Mouse (Mus musculus) T-helper 1 cell (primary cell): ENCODE results near the gene Atp6v0a1.
"Not testable (repeated sequence)": the region's sequence is repeated elsewhere in the genome, so short reads cannot be mapped to it uniquely, and the experiment has no call there.

Experiments used
- in situ Hi-C: fragments of 300-600 bp; cut with MboI, MseI; formaldehyde crosslinking; loops from one replicate; pipeline ENCODE4 v1.15.1; 2025; ENCODE audit warnings: high pct_unique_total_duplicates

Atp6v0a1 gene

GRCm38 (mm10) chr11:100980438-100980837 is 28.8 kb upstream of the Atp6v0a1 start:
- in situ Hi-C loops: loop anchor here (5.0 kb wide), 1 partner anchor 77 kb away; no protein-coding TSS in a partner anchor

- in situ Hi-C loops: loop anchor here (5.0 kb wide), 1 partner anchor 76 kb away; no protein-coding TSS in a partner anchor
These were observed 28.0 kb upstream of the Atp6v0a1 start for GRCm38 (mm10) chr11:100981236-100981635.

GRCm38 (mm10) chr11:100982087-100982486 is 27.2 kb upstream of the Atp6v0a1 start:
- in situ Hi-C loops: loop anchor here (5.0 kb wide), 1 partner anchor 75 kb away; no protein-coding TSS in a partner anchor

GRCm38 (mm10) chr11:100983125-100983777 is 26.0 kb upstream of the Atp6v0a1 start:
- in situ Hi-C loops: loop anchor here (5.0 kb wide), 1 partner anchor 74 kb away; no protein-coding TSS in a partner anchor

- in situ Hi-C loops: loop anchor here (5.0 kb wide), 1 partner anchor 74 kb away; no protein-coding TSS in a partner anchor
These were observed 25.5 kb upstream of the Atp6v0a1 start for GRCm38 (mm10) chr11:100983778-100984131.

GRCm38 (mm10) chr11:100985607-100986006 is 23.6 kb upstream of the Atp6v0a1 start:
- in situ Hi-C loops: no loop called here

- in situ Hi-C loops: no loop called here
These were observed 20.6 kb upstream of the Atp6v0a1 start for GRCm38 (mm10) chr11:100988674-100989073.

GRCm38 (mm10) chr11:100989666-100990065 is 19.6 kb upstream of the Atp6v0a1 start:
- in situ Hi-C loops: no loop called here

- in situ Hi-C loops: no loop called here
These were observed 18.2 kb upstream of the Atp6v0a1 start for GRCm38 (mm10) chr11:100991027-100991534.

GRCm38 (mm10) chr11:100993437-100993836 is 15.8 kb upstream of the Atp6v0a1 start:
- in situ Hi-C loops: no loop called here

- in situ Hi-C loops: no loop called here
These were observed 15.0 kb upstream of the Atp6v0a1 start for GRCm38 (mm10) chr11:100994233-100994632.

GRCm38 (mm10) chr11:100994655-100995054 is 14.6 kb upstream of the Atp6v0a1 start:
- in situ Hi-C loops: no loop called here

- in situ Hi-C loops: no loop called here
These were observed 12.8 kb upstream of the Atp6v0a1 start for GRCm38 (mm10) chr11:100996501-100996900.

- in situ Hi-C loops: no loop called here
These were observed 10.4 kb upstream of the Atp6v0a1 start for GRCm38 (mm10) chr11:100998836-100999235.

- in situ Hi-C loops: no loop called here
These were observed 10.0 kb upstream of the Atp6v0a1 start for GRCm38 (mm10) chr11:100999254-100999653.

GRCm38 (mm10) chr11:101001875-101002552 is 7.2 kb upstream of the Atp6v0a1 start:
- in situ Hi-C loops: not testable (repeated sequence)

- in situ Hi-C loops: no loop called here
These were observed 6.1 kb upstream of the Atp6v0a1 start for GRCm38 (mm10) chr11:101003025-101003685.

GRCm38 (mm10) chr11:101008206-101009045 is 826 bp upstream of the Atp6v0a1 start:
- in situ Hi-C loops: no loop called here

GRCm38 (mm10) chr11:101009888-101010784 is 884 bp downstream of the Atp6v0a1 start:
- in situ Hi-C loops: loop anchor here (10.0 kb wide), 1 partner anchor 1735 kb away; no protein-coding TSS in a partner anchor

GRCm38 (mm10) chr11:101011641-101012040 is 2.4 kb downstream of the Atp6v0a1 start:
- in situ Hi-C loops: loop anchor here (10.0 kb wide), 1 partner anchor 1733 kb away; no protein-coding TSS in a partner anchor
